Mouse (Mus musculus): ENCODE data around the gene Srsf1. TPM values are rescaled to one million over a fixed set of nuclear protein-coding genes. Genes with fewer than 3 reads are reported as not detected.

Srsf1 gene
- polyA plus RNA-seq, 1 experiment from 2014 or later: 185 TPM

DNA sequence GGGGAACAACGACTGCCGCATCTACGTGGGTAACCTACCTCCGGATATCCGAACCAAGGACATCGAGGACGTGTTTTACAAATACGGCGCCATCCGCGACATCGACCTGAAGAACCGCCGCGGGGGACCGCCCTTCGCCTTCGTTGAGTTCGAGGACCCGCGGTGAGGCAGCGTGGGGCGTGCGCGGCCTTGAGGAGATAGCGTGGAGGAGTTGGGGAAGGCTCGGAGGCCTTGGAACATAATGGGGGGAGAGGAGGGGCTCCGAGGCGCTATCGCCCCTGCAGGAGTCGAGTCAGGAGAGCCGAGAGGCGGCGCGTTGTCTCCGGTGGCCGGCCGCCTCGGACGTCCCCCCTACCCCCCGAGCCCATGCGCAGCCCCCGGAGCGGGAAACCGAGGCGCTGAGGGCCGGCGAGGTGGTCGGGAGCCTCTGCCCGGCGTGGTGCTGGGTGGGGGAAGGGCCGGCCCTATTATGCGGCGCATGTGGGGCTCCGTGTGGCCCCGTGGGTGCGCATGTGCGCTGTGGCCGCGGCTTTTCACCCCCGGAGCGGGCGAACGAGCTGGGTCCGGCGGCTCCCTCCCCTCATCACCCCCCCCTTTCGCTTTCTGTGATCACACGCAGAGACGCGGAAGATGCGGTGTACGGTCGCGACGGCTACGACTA lies 828 bp downstream of the Srsf1 start:
- no peaks in the 10 kb centered on the region for H3K27me3 ChIP-seq (ENCODE audit: control insufficient read depth, insufficient read depth, low read length)
- H3K36me3 ChIP-seq (ENCODE audit: control insufficient read depth, insufficient read depth): peaks cover 13% of the 10 kb centered on the region
- peak overlapping the region; percentile 91 for H3K4me2 ChIP-seq (ENCODE audit: low read depth, low read length)
- peak overlapping the region; percentile 100 for H3K27ac ChIP-seq (ENCODE audit: low read length)
- H3K9ac ChIP-seq (ENCODE audit: low read length): peak overlapping the region; percentile 100
- ATAC-seq (replicated peaks; ENCODE audit: extremely low read depth, insufficient read depth, low FRiP score): peak; percentile 71
- H3K9me3 ChIP-seq (replicated peaks; ENCODE audit: control insufficient read depth, low read length): no peaks in the 10 kb centered on the region
- H3K4me3 ChIP-seq (ENCODE audit: low read length): peak overlapping the region; percentile 94
- H3K4me1 ChIP-seq (ENCODE audit: control insufficient read depth, insufficient read depth, low read length): peaks cover 27% of the 10 kb centered on the region
- WGBS: under 1% methylated on average over 76 of the region's 76 CpGs

DNA sequence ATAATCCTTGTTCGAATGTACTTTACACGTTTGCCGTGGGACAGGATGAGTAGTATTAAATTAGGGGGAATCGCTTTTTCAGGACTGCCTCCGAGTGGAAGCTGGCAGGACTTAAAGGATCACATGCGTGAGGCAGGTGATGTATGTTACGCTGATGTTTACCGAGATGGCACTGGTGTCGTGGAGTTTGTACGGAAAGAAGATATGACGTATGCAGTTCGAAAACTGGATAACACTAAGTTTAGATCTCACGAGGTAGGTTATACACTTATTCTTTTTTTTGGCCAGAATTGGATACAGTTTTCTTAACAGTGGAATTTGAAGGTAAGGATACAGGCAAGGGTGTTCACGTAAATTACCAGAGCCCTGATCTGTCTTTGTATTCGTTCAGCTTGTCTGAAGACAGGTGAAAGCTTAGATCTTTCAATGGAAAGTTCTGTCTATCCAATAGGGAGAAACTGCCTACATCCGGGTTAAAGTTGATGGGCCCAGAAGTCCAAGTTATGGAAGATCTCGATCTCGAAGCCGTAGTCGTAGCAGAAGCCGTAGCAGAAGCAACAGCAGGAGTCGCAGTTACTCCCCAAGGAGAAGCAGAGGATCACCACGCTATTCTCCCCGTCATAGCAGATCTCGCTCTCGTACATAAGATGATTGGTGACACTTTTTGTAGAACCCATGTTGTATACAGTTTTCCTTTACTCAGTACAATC lies 1.9 kb downstream of the Srsf1 start:
- Histone ChIP-seq H3K27me3 (ENCODE audit: control insufficient read depth, insufficient read depth, low read length) (no peaks in the 10 kb centered on the region), H3K4me1 (ENCODE audit: control insufficient read depth, insufficient read depth, low read length) (peaks cover 30% of the 10 kb centered on the region), H3K36me3 (ENCODE audit: control insufficient read depth, insufficient read depth) (peaks cover 17% of the 10 kb centered on the region), H3K9me3 (replicated peaks; ENCODE audit: control insufficient read depth, low read length) (no peaks in the 10 kb centered on the region), H3K4me2 (ENCODE audit: low read depth, low read length) (peak overlapping the region; percentile 91), H3K4me3 (ENCODE audit: low read length) (peak overlapping the region; percentile 94), H3K27ac (ENCODE audit: low read length) (peak overlapping the region; percentile 21; the same call in 1 of the 2 replicates), H3K9ac (ENCODE audit: low read length) (peak overlapping the region; percentile 100)
- no peak for ATAC-seq (replicated peaks; ENCODE audit: extremely low read depth, insufficient read depth, low FRiP score)
- 15% methylated on average over 26 of the region's 26 CpGs for WGBS

DNA sequence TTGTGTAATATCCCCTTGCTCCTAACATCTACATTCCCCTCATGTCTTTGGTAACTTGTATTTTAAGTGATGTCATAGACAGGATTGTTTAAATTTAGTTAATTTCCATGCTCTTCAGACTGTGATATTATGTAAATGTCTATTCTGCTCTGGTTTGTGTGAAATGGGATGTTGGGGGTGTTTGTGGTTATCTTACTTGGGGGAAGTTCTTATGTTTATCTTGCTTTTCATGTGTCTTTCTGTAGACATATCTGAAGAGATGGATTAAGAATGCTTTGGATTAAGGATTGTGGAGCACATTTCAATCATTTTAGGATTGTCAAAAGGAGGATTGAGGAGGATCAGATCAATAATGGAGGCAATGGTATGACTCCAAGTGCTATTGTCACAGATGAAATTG lies 2.6 kb downstream of the Srsf1 start:
- Histone ChIP-seq H3K27ac (ENCODE audit: low read length) (no peak overlapping the region), H3K4me2 (ENCODE audit: low read depth, low read length) (peak overlapping the region; percentile 91), H3K36me3 (ENCODE audit: control insufficient read depth, insufficient read depth) (peaks cover 17% of the 10 kb centered on the region), H3K9ac (ENCODE audit: low read length) (peak overlapping the region; percentile 100), H3K27me3 (ENCODE audit: control insufficient read depth, insufficient read depth, low read length) (no peaks in the 10 kb centered on the region), H3K4me3 (ENCODE audit: low read length) (peak overlapping the region; percentile 94), H3K9me3 (replicated peaks; ENCODE audit: control insufficient read depth, low read length) (no peaks in the 10 kb centered on the region), H3K4me1 (ENCODE audit: control insufficient read depth, insufficient read depth, low read length) (peaks cover 30% of the 10 kb centered on the region)
- ATAC-seq (replicated peaks; ENCODE audit: extremely low read depth, insufficient read depth, low FRiP score): no peak

DNA sequence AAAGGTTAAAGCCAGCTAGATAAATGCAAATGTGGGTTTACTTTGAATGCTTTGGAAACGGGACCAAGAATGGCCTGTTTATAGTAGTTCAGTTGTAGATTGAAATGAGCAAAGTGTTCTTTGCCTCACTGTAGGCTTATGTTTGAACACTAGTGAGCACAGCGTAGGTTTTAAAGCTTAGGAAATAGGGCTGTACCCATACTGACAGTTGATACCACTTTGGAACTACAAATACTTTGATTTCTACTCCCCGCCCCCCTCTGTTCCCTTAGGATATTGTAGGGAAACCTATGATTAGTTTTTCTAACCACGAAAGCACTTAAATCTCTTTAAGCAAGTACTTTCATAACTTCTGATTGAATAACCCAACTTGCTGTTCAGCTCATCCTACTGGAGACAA lies 5.5 kb downstream of the Srsf1 start:
- Histone ChIP-seq H3K4me1 (ENCODE audit: control insufficient read depth, insufficient read depth, low read length) (peaks cover 22% of the 10 kb centered on the region), H3K27ac (ENCODE audit: low read length) (no peak overlapping the region), H3K4me2 (ENCODE audit: low read depth, low read length) (no peak overlapping the region), H3K27me3 (ENCODE audit: control insufficient read depth, insufficient read depth, low read length) (no peaks in the 10 kb centered on the region), H3K4me3 (ENCODE audit: low read length) (no peak overlapping the region), H3K9me3 (replicated peaks; ENCODE audit: control insufficient read depth, low read length) (no peaks in the 10 kb centered on the region), H3K9ac (ENCODE audit: low read length) (no peak overlapping the region), H3K36me3 (ENCODE audit: control insufficient read depth, insufficient read depth) (peaks cover 17% of the 10 kb centered on the region)
- WGBS: 88% methylated on average over 4 of the region's 4 CpGs
- ATAC-seq (replicated peaks; ENCODE audit: extremely low read depth, insufficient read depth, low FRiP score): no peak

DNA sequence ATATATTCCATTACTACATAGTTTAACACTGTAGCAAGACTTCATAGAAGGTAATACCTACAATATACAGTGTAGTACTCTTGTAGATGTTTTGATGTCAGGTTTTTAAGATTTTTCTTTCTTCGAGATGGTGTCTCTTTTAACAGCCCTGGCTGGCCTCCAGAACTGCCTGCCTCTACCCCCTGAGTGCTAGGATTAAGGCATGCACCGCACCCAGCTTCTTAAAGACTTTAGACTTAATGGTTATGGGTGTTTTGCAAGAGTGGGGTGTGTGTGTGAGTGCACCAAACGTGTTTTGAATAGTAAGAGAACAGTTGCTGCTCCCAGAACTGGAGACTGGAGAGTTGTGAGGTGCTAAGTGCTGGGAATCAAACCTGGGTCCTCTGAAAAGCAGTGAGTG lies 6.6 kb downstream of the Srsf1 start:
- Histone ChIP-seq H3K27ac (ENCODE audit: low read length) (no peak overlapping the region), H3K4me2 (ENCODE audit: low read depth, low read length) (no peak overlapping the region), H3K4me1 (ENCODE audit: control insufficient read depth, insufficient read depth, low read length) (peaks cover 22% of the 10 kb centered on the region), H3K36me3 (ENCODE audit: control insufficient read depth, insufficient read depth) (peaks cover 17% of the 10 kb centered on the region), H3K9me3 (replicated peaks; ENCODE audit: control insufficient read depth, low read length) (no peaks in the 10 kb centered on the region), H3K27me3 (ENCODE audit: control insufficient read depth, insufficient read depth, low read length) (no peaks in the 10 kb centered on the region), H3K4me3 (ENCODE audit: low read length) (no peak overlapping the region), H3K9ac (ENCODE audit: low read length) (no peak overlapping the region)
- 67% methylated on average over 3 of the region's 3 CpGs for WGBS
- 0 out of 2 replicates have a peak, but pooled peaks have one; percentile 21 for ATAC-seq (replicated peaks; ENCODE audit: extremely low read depth, insufficient read depth, low FRiP score)

DNA sequence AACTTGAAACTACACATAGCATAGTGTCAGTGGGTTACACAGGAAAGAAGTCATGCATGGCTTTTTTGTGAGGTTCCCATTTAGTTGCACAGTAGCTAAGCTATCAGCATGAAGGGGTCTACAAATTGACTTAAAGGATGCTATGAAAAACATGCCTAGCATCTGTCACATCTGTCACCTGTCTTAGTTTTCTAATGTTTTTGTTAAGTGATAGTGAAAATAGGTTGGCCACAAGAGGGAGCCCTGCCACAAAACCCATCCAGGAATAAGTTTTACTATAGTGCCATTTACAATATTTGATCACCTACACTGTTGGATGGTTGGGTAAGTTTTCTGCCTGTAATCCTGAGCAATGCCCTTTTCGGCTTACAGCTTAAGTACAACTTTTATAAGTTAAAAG lies 7.4 kb downstream of the Srsf1 start:
- 71% methylated on average over 1 of the region's 1 CpGs for WGBS

DNA sequence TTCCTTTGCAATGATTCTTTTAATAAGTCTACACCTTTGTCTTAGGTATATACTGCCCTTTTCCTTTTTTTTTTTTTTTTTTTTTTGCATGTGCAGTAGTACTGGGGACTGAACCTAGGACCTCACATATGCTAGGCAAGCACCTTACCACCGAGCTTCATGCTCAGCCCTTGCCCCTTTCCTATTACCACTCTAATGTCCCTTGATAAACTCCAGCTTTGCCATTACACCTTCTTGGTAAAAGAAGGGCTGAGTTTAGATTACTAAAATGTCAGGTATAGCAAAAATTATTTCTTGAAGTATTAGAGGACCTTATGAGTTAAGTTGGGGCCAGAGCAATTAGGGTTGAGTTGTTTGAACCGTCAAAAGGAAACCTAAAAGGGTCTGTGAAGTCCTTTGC lies 8.6 kb downstream of the Srsf1 start:
- WGBS: 80% methylated on average over 2 of the region's 2 CpGs
- Histone ChIP-seq H3K9me3 (replicated peaks; ENCODE audit: control insufficient read depth, low read length) (no peaks in the 10 kb centered on the region), H3K4me3 (ENCODE audit: low read length) (no peak overlapping the region), H3K36me3 (ENCODE audit: control insufficient read depth, insufficient read depth) (peaks cover 7% of the 10 kb centered on the region), H3K27me3 (ENCODE audit: control insufficient read depth, insufficient read depth, low read length) (no peaks in the 10 kb centered on the region), H3K4me1 (ENCODE audit: control insufficient read depth, insufficient read depth, low read length) (peaks cover 7% of the 10 kb centered on the region; the same call in 1 of the 2 replicates), H3K4me2 (ENCODE audit: low read depth, low read length) (no peak overlapping the region), H3K9ac (ENCODE audit: low read length) (no peak overlapping the region), H3K27ac (ENCODE audit: low read length) (no peak overlapping the region)
- no peak for ATAC-seq (replicated peaks; ENCODE audit: extremely low read depth, insufficient read depth, low FRiP score)

More for the DNA sequence above, 7.4 kb downstream of the Srsf1 start:
- Histone ChIP-seq H3K9me3 (replicated peaks; ENCODE audit: control insufficient read depth, low read length) (no peaks in the 10 kb centered on the region), H3K4me2 (ENCODE audit: low read depth, low read length) (no peak overlapping the region), H3K36me3 (ENCODE audit: control insufficient read depth, insufficient read depth) (peaks cover 10% of the 10 kb centered on the region), H3K4me1 (ENCODE audit: control insufficient read depth, insufficient read depth, low read length) (peaks cover 15% of the 10 kb centered on the region), H3K9ac (ENCODE audit: low read length) (no peak overlapping the region), H3K27ac (ENCODE audit: low read length) (no peak overlapping the region), H3K4me3 (ENCODE audit: low read length) (no peak overlapping the region), H3K27me3 (ENCODE audit: control insufficient read depth, insufficient read depth, low read length) (no peaks in the 10 kb centered on the region)
- ATAC-seq (replicated peaks; ENCODE audit: extremely low read depth, insufficient read depth, low FRiP score): no peak

DNA sequence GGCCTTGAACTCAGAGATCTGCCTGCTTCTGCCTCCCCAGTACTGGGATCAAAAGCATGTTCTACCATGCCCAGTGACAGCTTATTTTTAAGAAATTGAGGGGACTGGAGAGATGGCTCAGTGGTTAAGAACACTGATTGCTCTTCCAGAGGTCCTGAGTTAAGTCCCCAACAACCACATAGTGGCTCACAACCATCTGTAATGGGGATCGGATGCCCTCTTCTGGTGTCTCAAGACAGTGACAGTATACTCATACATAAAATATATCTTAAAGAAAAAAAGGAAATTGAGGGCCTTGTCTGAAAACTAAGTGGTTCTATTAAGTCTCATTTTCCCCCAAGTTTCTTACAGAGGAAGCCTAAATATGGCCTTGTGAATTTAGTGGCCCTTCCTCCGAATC lies 10.6 kb downstream of the Srsf1 start:
- H3K4me1 ChIP-seq (ENCODE audit: control insufficient read depth, insufficient read depth, low read length): 0 out of 2 replicates have a peak, but pooled peaks cover 3% of the 10 kb centered on the region
- WGBS: 75% methylated on average over 2 of the region's 2 CpGs
- H3K4me3 ChIP-seq (ENCODE audit: low read length): no peak overlapping the region
- H3K9me3 ChIP-seq (replicated peaks; ENCODE audit: control insufficient read depth, low read length): no peaks in the 10 kb centered on the region
- no peak for ATAC-seq (replicated peaks; ENCODE audit: extremely low read depth, insufficient read depth, low FRiP score)
- no peaks in the 10 kb centered on the region for H3K27me3 ChIP-seq (ENCODE audit: control insufficient read depth, insufficient read depth, low read length)
- no peak overlapping the region for H3K9ac ChIP-seq (ENCODE audit: low read length)
- H3K36me3 ChIP-seq (ENCODE audit: control insufficient read depth, insufficient read depth): peaks cover 3% of the 10 kb centered on the region; the same call in 1 of the 2 replicates
- H3K4me2 ChIP-seq (ENCODE audit: low read depth, low read length): no peak overlapping the region
- no peak overlapping the region for H3K27ac ChIP-seq (ENCODE audit: low read length)

DNA sequence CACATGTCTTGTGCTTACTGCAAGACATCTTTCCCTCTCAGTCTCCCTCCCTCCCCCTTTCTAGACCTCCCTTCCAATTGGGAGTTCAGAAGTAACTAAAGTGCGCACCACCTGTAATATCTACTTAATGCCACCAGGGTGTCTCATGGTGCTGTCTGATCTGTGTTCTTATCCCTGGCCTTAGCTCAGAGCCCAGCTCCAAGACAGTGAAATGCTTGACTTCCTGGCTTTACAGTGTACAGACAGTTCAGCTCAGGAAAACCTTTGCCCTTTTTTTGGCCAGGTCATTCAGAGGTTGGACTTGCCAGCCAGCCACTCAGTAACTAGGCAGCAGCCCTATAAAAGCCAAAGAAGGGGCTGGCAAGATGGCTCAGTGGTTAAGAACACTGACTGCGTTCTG lies 12.0 kb downstream of the Srsf1 start:
- H3K27ac ChIP-seq (ENCODE audit: low read length): no peak overlapping the region
- H3K9me3 ChIP-seq (replicated peaks; ENCODE audit: control insufficient read depth, low read length): no peaks in the 10 kb centered on the region
- 51% methylated on average over 2 of the region's 2 CpGs for WGBS
- H3K9ac ChIP-seq (ENCODE audit: low read length): no peak overlapping the region
- ATAC-seq (replicated peaks; ENCODE audit: extremely low read depth, insufficient read depth, low FRiP score): peak; percentile 80
- no peaks in the 10 kb centered on the region for H3K36me3 ChIP-seq (ENCODE audit: control insufficient read depth, insufficient read depth)
- no peak overlapping the region for H3K4me2 ChIP-seq (ENCODE audit: low read depth, low read length)
- no peaks in the 10 kb centered on the region for H3K27me3 ChIP-seq (ENCODE audit: control insufficient read depth, insufficient read depth, low read length)
- H3K4me3 ChIP-seq (ENCODE audit: low read length): no peak overlapping the region
- no peaks in the 10 kb centered on the region for H3K4me1 ChIP-seq (ENCODE audit: control insufficient read depth, insufficient read depth, low read length)

Data from heart, embryonic 16.5 days (tissue).